Mouse (Mus musculus): ENCODE data around the gene Tbx6. TPM values are rescaled to one million over a fixed set of nuclear protein-coding genes. Genes with fewer than 3 reads are reported as not detected.
"Not testable (repeated sequence)": the region's sequence is repeated elsewhere in the genome, so short reads cannot be mapped to it uniquely, and the experiment has no call there.

Gene Tbx6
- polyA plus RNA-seq, 1 experiment from 2014 or later: 1.3 TPM

DNA sequence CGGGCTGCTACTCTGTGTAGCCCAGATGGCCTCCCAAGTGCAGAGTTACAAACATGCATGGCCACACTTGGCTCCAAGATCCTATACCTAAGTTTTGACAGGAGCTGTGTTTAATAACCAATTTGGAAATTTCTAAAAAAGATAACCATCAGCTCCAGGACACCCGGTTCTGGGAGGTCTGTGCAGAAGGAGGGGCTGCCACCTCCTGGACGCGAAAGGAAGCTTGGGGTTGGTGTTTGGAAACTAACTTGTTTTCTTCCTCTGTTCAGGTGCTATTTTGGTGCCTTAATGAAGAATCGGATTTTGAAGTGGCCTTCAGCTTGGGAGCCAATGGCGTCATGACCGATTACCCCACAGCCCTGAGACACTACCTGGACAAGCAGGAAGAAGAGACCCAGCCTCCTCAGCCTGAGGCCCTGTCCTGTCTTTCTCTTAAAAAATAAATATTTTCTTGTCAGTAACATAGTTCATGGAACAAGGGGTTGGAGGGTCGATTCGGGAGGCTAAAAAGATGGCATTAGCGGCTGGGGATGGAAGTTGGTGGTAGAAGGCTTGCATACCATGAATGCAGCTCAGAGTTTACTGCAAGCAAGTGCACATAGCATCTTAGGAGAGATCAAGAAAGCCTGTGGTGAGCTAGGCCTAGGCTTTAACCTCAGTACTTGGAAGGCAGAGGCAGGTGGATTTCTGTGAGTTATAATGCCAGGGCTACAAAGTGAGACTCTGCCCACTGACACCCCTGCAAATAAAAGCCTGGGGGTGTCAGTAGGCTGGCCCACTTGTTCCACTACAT lies 5.9 kb upstream of the Tbx6 start:
- peaks cover 38% of the 10 kb centered on the region for H3K4me1 ChIP-seq (ENCODE audit: control insufficient read depth, low read depth, low read length)
- 73% methylated on average over 10 of the region's 10 CpGs for WGBS (ENCODE audit: insufficient replicate concordance)
- H3K27me3 ChIP-seq (ENCODE audit: control insufficient read depth, insufficient read depth, low read depth, low read length): no peaks in the 10 kb centered on the region
- H3K4me2 ChIP-seq (ENCODE audit: low read depth, low read length): no peak overlapping the region
- H3K27ac ChIP-seq (ENCODE audit: low read length): no peak overlapping the region
- no peak overlapping the region for H3K4me3 ChIP-seq (ENCODE audit: low read depth, low read length)
- H3K9me3 ChIP-seq (replicated peaks; ENCODE audit: control insufficient read depth, low read length): no peaks in the 10 kb centered on the region
- no peak for ATAC-seq (ENCODE audit: low read depth)
- H3K9ac ChIP-seq (ENCODE audit: low read depth, low read length): no peak overlapping the region
- peaks cover 10% of the 10 kb centered on the region for H3K36me3 ChIP-seq (ENCODE audit: control insufficient read depth, insufficient read depth)

DNA sequence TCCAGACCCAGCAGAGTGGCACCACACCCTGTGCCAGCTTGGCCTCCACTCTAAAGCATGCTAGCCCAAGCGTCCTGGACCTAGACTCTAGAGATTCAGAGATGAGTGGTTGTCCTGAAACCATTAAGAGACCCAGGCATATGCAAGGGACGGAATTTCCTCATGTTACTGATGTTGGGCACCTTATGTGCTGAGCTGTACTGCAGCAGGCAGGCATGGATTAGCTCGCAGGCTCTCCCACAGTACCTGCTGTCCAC lies 5.4 kb upstream of the Tbx6 start:
- ATAC-seq (ENCODE audit: low read depth): no peak
- peak overlapping the region; percentile 84 for H3K4me2 ChIP-seq (ENCODE audit: low read depth, low read length)
- H3K9me3 ChIP-seq (replicated peaks; ENCODE audit: control insufficient read depth, low read length): no peaks in the 10 kb centered on the region
- H3K27me3 ChIP-seq (ENCODE audit: control insufficient read depth, insufficient read depth, low read depth, low read length): no peaks in the 10 kb centered on the region
- peak overlapping the region; percentile 80 for H3K27ac ChIP-seq (ENCODE audit: low read length)
- no peak overlapping the region for H3K9ac ChIP-seq (ENCODE audit: low read depth, low read length)
- H3K4me3 ChIP-seq (ENCODE audit: low read depth, low read length): no peak overlapping the region; the same call in 1 of the 2 replicates
- peaks cover 10% of the 10 kb centered on the region for H3K36me3 ChIP-seq (ENCODE audit: control insufficient read depth, insufficient read depth)
- 73% methylated on average over 3 of the region's 3 CpGs for WGBS (ENCODE audit: insufficient replicate concordance)
- peaks cover 42% of the 10 kb centered on the region for H3K4me1 ChIP-seq (ENCODE audit: control insufficient read depth, low read depth, low read length)

DNA sequence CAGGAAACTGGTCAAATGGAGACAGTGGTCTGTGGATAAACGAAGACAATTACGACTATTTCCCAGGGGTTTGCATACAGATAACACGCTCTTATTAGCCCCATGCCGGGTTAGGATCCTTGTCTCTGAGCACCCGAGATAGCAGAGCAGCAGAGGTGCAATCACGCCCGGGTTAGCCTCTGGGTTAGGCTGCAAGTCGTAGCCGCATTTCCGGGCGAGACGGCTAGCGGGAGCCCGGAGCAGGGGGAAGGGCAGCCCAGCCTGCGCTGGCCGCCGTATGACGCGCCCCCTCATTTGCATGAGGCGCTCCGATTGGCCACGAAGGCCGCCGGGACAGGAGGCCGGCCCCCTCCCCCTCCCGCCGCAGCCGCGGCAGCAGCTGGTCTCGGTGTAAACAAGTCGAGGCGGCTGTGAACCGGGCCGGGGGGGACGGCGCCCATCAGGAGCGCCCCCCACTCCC lies 4.7 kb upstream of the Tbx6 start, which contains the start of gene Ypel3:
Gene Ypel3, plus strand, starts transcription at position 358 of the 460 bp plus-strand sequence.
- no peaks in the 10 kb centered on the region for H3K9me3 ChIP-seq (replicated peaks; ENCODE audit: control insufficient read depth, low read length)
- peak within 1 kb of the TSS; percentile 100 for H3K9ac ChIP-seq (ENCODE audit: low read depth, low read length)
- peaks cover 10% of the 10 kb centered on the region for H3K36me3 ChIP-seq (ENCODE audit: control insufficient read depth, insufficient read depth)
- H3K27me3 ChIP-seq (ENCODE audit: control insufficient read depth, insufficient read depth, low read depth, low read length): no peaks in the 10 kb centered on the region
- peak within 1 kb of the TSS; percentile 85 for H3K4me3 ChIP-seq (ENCODE audit: low read depth, low read length)
- under 1% methylated on average over 35 of the region's 37 CpGs for WGBS (ENCODE audit: insufficient replicate concordance)
- H3K4me2 ChIP-seq (ENCODE audit: low read depth, low read length): peak within 1 kb of the TSS; percentile 84
- peaks cover 48% of the 10 kb centered on the region for H3K4me1 ChIP-seq (ENCODE audit: control insufficient read depth, low read depth, low read length)
- peak; percentile 96 for ATAC-seq (ENCODE audit: low read depth)
- peak within 1 kb of the TSS; percentile 94 for H3K27ac ChIP-seq (ENCODE audit: low read length)

DNA sequence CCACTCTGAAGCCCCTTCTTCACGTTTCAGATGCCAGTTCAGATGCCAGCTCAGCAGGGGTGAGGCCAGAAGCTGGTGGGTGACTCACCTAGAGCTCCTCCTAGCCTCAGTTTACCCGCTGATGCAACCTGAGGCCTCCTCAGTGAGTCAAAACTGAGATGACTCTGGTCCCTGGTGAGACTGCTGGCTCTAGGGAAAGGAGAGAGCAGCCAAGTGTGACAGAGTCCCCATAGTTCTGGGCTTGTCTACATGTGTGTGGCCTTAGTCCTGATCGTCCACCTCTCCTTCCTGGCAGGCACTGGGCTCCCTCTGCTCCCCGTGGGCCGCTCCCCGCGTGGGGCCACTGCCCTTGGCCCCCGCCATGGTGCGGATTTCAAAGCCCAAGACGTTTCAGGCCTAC lies 3.8 kb upstream of the Tbx6 start:
- peaks cover 48% of the 10 kb centered on the region for H3K4me1 ChIP-seq (ENCODE audit: control insufficient read depth, low read depth, low read length)
- no peak for ATAC-seq (ENCODE audit: low read depth)
- 61% methylated on average over 10 of the region's 10 CpGs for WGBS (ENCODE audit: insufficient replicate concordance)
- H3K9me3 ChIP-seq (replicated peaks; ENCODE audit: control insufficient read depth, low read length): no peaks in the 10 kb centered on the region
- no peaks in the 10 kb centered on the region for H3K27me3 ChIP-seq (ENCODE audit: control insufficient read depth, insufficient read depth, low read depth, low read length)
- H3K4me3 ChIP-seq (ENCODE audit: low read depth, low read length): peak overlapping the region; percentile 85
- peaks cover 10% of the 10 kb centered on the region for H3K36me3 ChIP-seq (ENCODE audit: control insufficient read depth, insufficient read depth)
- H3K4me2 ChIP-seq (ENCODE audit: low read depth, low read length): peak overlapping the region; percentile 84
- H3K27ac ChIP-seq (ENCODE audit: low read length): peak overlapping the region; percentile 94
- peak overlapping the region; percentile 100 for H3K9ac ChIP-seq (ENCODE audit: low read depth, low read length)

DNA sequence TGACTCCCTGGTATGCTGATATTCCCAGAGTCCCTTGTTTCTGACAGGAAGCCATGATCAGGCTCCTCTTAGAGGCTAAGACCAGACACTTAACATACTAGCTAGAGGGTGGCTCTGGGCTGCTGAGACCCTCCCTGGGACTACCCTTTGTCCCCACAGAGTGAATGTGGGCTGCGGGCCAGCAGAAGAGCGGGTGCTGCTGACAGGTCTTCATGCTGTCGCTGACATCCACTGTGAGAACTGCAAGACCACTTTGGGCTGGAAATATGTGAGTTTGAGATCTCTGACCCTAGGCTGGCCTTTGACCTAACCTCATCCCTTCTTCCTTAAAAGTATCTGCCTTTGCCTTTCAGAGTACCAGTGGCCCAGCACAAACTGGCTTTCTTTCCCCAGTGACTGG lies 3.1 kb upstream of the Tbx6 start:
- peak overlapping the region; percentile 100; the same call in 1 of the 2 replicates for H3K9ac ChIP-seq (ENCODE audit: low read depth, low read length)
- no peak overlapping the region for H3K27ac ChIP-seq (ENCODE audit: low read length)
- no peaks in the 10 kb centered on the region for H3K27me3 ChIP-seq (ENCODE audit: control insufficient read depth, insufficient read depth, low read depth, low read length)
- no peak for ATAC-seq (ENCODE audit: low read depth)
- H3K36me3 ChIP-seq (ENCODE audit: control insufficient read depth, insufficient read depth): peaks cover 10% of the 10 kb centered on the region
- H3K4me1 ChIP-seq (ENCODE audit: control insufficient read depth, low read depth, low read length): peaks cover 48% of the 10 kb centered on the region
- H3K4me2 ChIP-seq (ENCODE audit: low read depth, low read length): peak overlapping the region; percentile 84
- no peaks in the 10 kb centered on the region for H3K9me3 ChIP-seq (replicated peaks; ENCODE audit: control insufficient read depth, low read length)
- 95% methylated on average over 3 of the region's 3 CpGs for WGBS (ENCODE audit: insufficient replicate concordance)
- H3K4me3 ChIP-seq (ENCODE audit: low read depth, low read length): peak overlapping the region; percentile 85

DNA sequence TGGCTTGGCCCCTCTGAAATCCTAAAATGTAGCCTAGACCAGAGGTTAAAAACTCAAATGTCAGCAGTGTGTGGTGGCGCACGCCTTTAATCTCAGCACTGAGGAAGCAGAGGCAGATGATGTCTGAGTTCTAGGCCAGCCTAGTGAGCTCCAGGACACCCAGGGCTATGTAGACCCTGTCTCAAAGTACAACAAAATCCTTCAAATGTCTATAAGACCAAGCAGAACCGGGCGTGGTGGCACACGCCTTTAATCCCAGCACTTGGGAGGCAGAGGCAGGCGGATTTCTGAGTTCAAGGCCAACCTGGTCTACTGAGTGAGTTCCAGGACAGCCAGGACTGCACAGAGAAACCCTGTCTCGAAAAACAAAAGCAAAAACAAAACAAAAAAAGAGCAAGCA lies 2.2 kb upstream of the Tbx6 start:
- H3K36me3 ChIP-seq (ENCODE audit: control insufficient read depth, insufficient read depth): peaks cover 13% of the 10 kb centered on the region
- not testable (repeated sequence) for H3K27me3 ChIP-seq (ENCODE audit: control insufficient read depth, insufficient read depth, low read depth, low read length); H3K9me3 ChIP-seq (replicated peaks; ENCODE audit: control insufficient read depth, low read length); H3K27ac ChIP-seq (ENCODE audit: low read length); H3K4me2 ChIP-seq (ENCODE audit: low read depth, low read length); H3K4me3 ChIP-seq (ENCODE audit: low read depth, low read length); ATAC-seq (ENCODE audit: low read depth); H3K9ac ChIP-seq (ENCODE audit: low read depth, low read length)
- peaks cover 48% of the 10 kb centered on the region for H3K4me1 ChIP-seq (ENCODE audit: control insufficient read depth, low read depth, low read length)
- WGBS (ENCODE audit: insufficient replicate concordance): 81% methylated on average over 7 of the region's 7 CpGs

DNA sequence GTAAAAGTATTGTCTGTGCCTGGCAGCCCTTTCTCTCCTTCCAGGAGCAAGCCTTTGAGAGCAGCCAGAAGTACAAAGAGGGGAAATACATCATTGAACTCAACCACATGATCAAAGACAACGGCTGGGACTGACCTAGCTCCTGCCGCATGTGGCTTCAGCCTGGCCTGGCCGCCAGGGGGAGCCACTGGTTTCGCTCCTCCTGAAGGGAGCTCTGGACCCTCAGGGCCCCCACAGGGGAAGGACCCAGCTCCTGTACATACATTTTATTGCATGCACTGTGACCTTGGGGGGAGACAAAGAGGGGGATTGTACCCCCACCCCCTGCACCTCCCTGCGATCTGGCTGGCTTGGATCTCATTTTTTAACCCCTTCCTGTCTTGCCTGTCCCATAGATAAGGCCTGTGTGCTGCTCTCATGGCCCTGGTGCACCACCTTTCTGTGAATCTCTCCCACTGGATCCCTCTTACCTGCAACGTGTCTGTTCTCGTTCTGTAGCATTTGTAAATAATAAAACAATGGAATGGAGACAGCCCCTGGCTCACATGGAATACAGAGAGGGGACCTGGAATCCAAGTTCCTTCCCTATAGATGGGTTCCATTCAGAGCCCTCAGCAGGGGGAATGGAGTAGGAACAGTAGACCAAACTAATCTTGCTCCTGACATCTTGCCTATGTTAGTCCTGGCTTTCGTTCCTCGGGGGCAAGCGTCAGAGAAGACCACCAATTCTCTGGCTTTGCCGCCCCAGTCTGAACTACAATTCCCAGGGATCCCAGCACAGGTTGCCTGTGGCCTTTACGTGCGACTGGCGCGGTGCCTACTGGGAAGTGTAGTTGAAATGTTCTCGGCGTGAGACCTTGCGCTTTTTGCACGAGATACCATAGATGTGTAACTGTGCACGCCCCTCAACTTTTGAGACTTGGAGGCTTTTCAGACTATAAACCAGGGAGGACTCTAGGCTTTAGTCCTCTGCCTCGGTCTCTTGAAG lies 1.0 kb upstream of the Tbx6 start:
- WGBS (ENCODE audit: insufficient replicate concordance): under 1% methylated on average over 21 of the region's 21 CpGs
- H3K4me3 ChIP-seq (ENCODE audit: low read depth, low read length): peak overlapping the region; percentile 51
- H3K9me3 ChIP-seq (replicated peaks; ENCODE audit: control insufficient read depth, low read length): no peaks in the 10 kb centered on the region
- peaks cover 38% of the 10 kb centered on the region for H3K4me1 ChIP-seq (ENCODE audit: control insufficient read depth, low read depth, low read length)
- H3K4me2 ChIP-seq (ENCODE audit: low read depth, low read length): peak overlapping the region; percentile 72
- peak overlapping the region; percentile 6; the same call in 1 of the 2 replicates for H3K27ac ChIP-seq (ENCODE audit: low read length)
- peak; percentile 33 for ATAC-seq (ENCODE audit: low read depth)
- no peaks in the 10 kb centered on the region for H3K27me3 ChIP-seq (ENCODE audit: control insufficient read depth, insufficient read depth, low read depth, low read length)
- H3K36me3 ChIP-seq (ENCODE audit: control insufficient read depth, insufficient read depth): peaks cover 21% of the 10 kb centered on the region
- H3K9ac ChIP-seq (ENCODE audit: low read depth, low read length): peak overlapping the region; percentile 50

DNA sequence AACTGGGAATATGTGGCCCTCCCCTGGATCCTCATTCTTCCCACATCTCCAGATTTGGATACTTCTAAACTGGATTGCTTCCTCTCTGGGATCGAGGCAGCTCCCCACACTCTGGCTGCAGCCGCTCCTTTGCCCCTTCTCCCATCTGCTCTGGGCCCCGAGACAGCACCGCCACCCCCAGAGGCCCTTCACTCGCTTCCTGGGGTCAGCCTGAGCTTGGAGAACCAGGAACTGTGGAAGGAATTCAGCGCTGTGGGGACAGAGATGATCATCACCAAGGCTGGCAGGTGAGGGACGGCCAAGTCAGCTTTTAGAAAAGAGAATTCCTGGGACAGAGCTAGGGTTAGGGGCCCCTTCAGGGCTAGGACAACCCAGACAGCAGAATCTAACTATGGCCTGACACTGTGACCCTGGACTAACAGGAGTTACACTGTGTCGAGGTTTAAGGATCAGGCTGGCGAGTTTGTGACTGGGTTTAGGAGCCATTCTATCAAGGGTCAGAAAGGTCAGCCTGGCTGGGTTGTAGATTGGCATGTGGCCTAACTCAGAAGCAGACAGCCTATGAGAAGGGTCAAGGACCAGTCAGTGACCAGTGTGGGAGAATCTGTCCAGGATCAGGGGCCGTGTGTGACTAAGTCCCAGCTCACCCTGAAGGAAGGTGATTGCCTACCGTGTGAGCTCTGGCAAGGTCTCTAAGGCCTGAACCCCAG lies 533 bp downstream of the Tbx6 start:
- Histone ChIP-seq H3K27me3 (ENCODE audit: control insufficient read depth, insufficient read depth, low read depth, low read length) (no peaks in the 10 kb centered on the region), H3K9ac (ENCODE audit: low read depth, low read length) (no peak overlapping the region), H3K9me3 (replicated peaks; ENCODE audit: control insufficient read depth, low read length) (no peaks in the 10 kb centered on the region), H3K27ac (ENCODE audit: low read length) (no peak overlapping the region), H3K36me3 (ENCODE audit: control insufficient read depth, insufficient read depth) (peaks cover 35% of the 10 kb centered on the region), H3K4me1 (ENCODE audit: control insufficient read depth, low read depth, low read length) (peaks cover 25% of the 10 kb centered on the region), H3K4me2 (ENCODE audit: low read depth, low read length) (no peak overlapping the region), H3K4me3 (ENCODE audit: low read depth, low read length) (no peak overlapping the region)
- 58% methylated on average over 11 of the region's 11 CpGs for WGBS (ENCODE audit: insufficient replicate concordance)
- ATAC-seq (ENCODE audit: low read depth): peak; percentile 7; the same call in 1 of the 2 replicates
